Mouse (Mus musculus) hindbrain, postnatal 0 days (tissue): ENCODE measurements around the gene Gm38431. TPM values are rescaled to one million over a fixed set of nuclear protein-coding genes. Genes with fewer than 3 reads are reported as not detected.

ENCODE experiments used
- ATAC-seq: fragments of 200-750 bp; cut with Nextera tagmentation; 2 replicates; pipeline ENCODE4 v1.8.0; 2017; ENCODE audit warnings: mild to moderate bottlenecking, moderate TSS enrichment, moderate library complexity
- DNase-seq: peaks from one replicate; pipeline ENCODE4 v3.0.0-alpha.2; 2015; ENCODE audit warnings: low spot score
- H3K27ac ChIP-seq: fragments of 300-500 bp; sonication (generic); 2 replicates; pipeline ENCODE4 v1.5.1; 2014; ENCODE audit warnings: mild to moderate bottlenecking
- H3K27me3 ChIP-seq: fragments of 300-500 bp; sonication (generic); 2 replicates; pipeline ENCODE4 v1.6.1; 2014; ENCODE audit warnings: low read length, mixed read lengths; ENCODE audit not compliant: insufficient read depth
- H3K36me3 ChIP-seq: fragments of 300-500 bp; sonication (generic); 2 replicates; pipeline ENCODE4 v1.6.1; 2014; ENCODE audit warnings: low read length, mixed read lengths; ENCODE audit not compliant: insufficient read depth
- H3K4me1 ChIP-seq: fragments of 300-500 bp; sonication (generic); 2 replicates; pipeline ENCODE4 v1.6.1; 2014; ENCODE audit warnings: antibody characterized with exemption, low read length, mixed read lengths; ENCODE audit not compliant: insufficient read depth
- H3K4me2 ChIP-seq: fragments of 300-500 bp; sonication (generic); 2 replicates; pipeline ENCODE4 v1.6.1; 2014; ENCODE audit warnings: low read depth, mild to moderate bottlenecking, low read length, moderate library complexity, mixed read lengths
- H3K4me3 ChIP-seq: fragments of 300-500 bp; sonication (generic); 2 replicates; pipeline ENCODE4 v1.5.1; 2014; ENCODE audit warnings: low read length
- H3K9ac ChIP-seq: fragments of 300-500 bp; sonication (generic); replicated peaks from 2 replicates; pipeline ENCODE4 v1.6.1; 2014; ENCODE audit warnings: mild to moderate bottlenecking, low read length, moderate library complexity, mixed read lengths
- H3K9me3 ChIP-seq: fragments of 300-500 bp; sonication (generic); 2 replicates; pipeline ENCODE4 v1.6.1; 2016; ENCODE audit warnings: low read length, mixed read lengths
- CTCF ChIP-seq: IDR thresholded peaks from 2 replicates; pipeline ENCODE4 v1.5.1; 2016; ENCODE audit warnings: antibody characterized with exemption, control low read depth, low read depth
- WGBS: fragments of 180-500 bp; shearing (Covaris S2); extraction: QIAGEN DNeasy Blood & Tissue Kit; methylation state at CpG from one replicate; pipeline ENCODE4 v1.1.7; 2014; 5-methylcytosine and 5-hydroxymethylcytosine counted together
- polyA plus RNA-seq: library from polyadenylated mRNA; unstranded; fragments of >200 nt; fragmentation: Nextera tagmentation; extraction: Ambion mirVana; gene quantifications from 2 replicates; pipeline ENCODE4 v1.2.1, GENCODE M21; 2015
- total RNA-seq: library from RNA; depleted of rRNA; stranded (reverse); fragments of >200 nt; gene quantifications from 2 replicates; pipeline ENCODE4 v1.2.3, GENCODE M21; 2014

Gene Gm38431
- total and polyA plus RNA-seq, 2 experiments from 2014 or later = 0.96 to 2.7 TPM

DNA sequence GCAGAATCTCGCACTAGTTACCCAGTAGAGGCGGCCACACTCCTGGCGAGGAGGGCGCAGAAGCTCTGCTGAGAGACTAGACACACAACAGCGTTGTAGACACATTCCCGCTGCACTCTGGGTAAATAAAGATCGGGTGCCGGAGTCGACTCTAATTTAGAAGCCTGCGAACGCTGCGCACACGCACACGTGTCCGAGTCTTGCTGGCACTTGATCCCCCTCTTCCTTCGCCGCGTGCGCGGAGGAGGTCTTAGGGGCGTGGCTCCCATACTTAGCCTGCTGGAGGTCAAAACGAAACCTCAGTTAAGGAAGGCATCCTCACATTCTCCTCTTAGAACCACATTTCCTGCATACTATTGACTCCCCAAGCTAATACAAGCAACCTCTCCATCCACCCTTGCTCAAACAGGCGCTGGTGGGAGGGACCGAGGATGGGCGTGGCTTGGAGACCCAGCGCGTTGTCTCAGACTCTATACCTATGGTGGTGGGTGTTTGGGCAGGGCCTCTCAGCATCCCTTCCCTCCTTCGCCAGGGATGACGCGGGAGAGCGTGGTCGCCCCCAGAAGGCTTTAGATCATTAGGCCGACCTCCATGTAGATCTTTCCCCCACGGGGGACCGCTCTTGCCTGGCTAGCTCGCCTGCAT, 60.4 kb downstream of the Gm38431 start:
- Histone ChIP-seq H3K27ac (peak overlapping the region; percentile 68; the same call in 1 of the 2 replicates), H3K4me1 (peaks cover 29% of the 10 kb centered on the region), H3K4me2 (peak overlapping the region; percentile 98), H3K9ac (peak overlapping the region; percentile 59), H3K4me3 (peak overlapping the region; percentile 56), H3K27me3 (peaks cover 46% of the 10 kb centered on the region), H3K9me3 (no peaks in the 10 kb centered on the region), H3K36me3 (no peaks in the 10 kb centered on the region)
- no peak; the same call in 1 of the 2 replicates for TF ChIP-seq CTCF
- peak; percentile 63 for ATAC-seq
- DNase-seq = peak; percentile 81
- WGBS = 0% methylated on average over 36 of the region's 36 CpGs

GRCm38 (mm10) chr9:21030781-21031250, 61.0 kb downstream of the Gm38431 start:
- Histone ChIP-seq H3K36me3 (no peaks in the 10 kb centered on the region), H3K27me3 (peaks cover 40% of the 10 kb centered on the region), H3K27ac (peak overlapping the region; percentile 68; the same call in 1 of the 2 replicates), H3K9ac (no peak overlapping the region), H3K9me3 (no peaks in the 10 kb centered on the region), H3K4me2 (peak overlapping the region; percentile 98), H3K4me3 (peak overlapping the region; percentile 56), H3K4me1 (peaks cover 25% of the 10 kb centered on the region)
- under 1% methylated on average over 13 of the region's 13 CpGs for WGBS
- peak; percentile 71 for TF ChIP-seq CTCF
- ATAC-seq (peak; percentile 75), DNase-seq (peak; percentile 91)

DNA sequence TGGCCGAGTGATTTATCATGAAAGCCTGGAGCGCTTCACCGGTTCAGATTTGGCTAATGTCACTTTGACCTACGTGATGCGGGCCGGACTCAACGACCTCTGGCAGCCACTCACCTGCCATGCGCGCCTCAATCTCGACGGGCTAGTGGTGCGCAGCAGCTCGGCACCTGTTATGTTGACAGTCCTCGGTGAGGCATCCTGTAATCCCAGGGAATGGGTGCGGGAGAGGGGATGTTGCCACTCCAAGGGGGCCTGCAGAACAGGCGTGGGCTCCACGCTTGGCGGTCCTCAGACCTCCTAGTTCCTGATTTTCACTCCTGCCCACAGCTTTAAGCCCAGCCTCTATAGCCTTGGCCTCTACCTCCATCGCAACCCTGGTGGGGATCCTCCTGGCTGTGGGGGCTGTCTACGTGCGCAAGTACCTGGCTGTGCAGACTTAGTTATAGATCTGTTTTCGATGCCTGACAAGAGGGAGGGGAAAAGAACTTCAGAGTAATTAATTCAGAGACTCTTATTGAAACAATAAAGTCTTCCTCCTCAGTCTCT, 61.7 kb downstream of the Gm38431 start:
- Histone ChIP-seq H3K4me1 (peaks cover 25% of the 10 kb centered on the region), H3K4me2 (peak overlapping the region; percentile 98; the same call in 1 of the 2 replicates), H3K9ac (no peak overlapping the region), H3K36me3 (no peaks in the 10 kb centered on the region), H3K27ac (no peak overlapping the region), H3K4me3 (no peak overlapping the region), H3K9me3 (no peaks in the 10 kb centered on the region), H3K27me3 (peaks cover 34% of the 10 kb centered on the region)
- no peak for TF ChIP-seq CTCF
- DNase-seq (no peak), ATAC-seq (no peak)
- WGBS = 26% methylated on average over 22 of the region's 22 CpGs

DNA sequence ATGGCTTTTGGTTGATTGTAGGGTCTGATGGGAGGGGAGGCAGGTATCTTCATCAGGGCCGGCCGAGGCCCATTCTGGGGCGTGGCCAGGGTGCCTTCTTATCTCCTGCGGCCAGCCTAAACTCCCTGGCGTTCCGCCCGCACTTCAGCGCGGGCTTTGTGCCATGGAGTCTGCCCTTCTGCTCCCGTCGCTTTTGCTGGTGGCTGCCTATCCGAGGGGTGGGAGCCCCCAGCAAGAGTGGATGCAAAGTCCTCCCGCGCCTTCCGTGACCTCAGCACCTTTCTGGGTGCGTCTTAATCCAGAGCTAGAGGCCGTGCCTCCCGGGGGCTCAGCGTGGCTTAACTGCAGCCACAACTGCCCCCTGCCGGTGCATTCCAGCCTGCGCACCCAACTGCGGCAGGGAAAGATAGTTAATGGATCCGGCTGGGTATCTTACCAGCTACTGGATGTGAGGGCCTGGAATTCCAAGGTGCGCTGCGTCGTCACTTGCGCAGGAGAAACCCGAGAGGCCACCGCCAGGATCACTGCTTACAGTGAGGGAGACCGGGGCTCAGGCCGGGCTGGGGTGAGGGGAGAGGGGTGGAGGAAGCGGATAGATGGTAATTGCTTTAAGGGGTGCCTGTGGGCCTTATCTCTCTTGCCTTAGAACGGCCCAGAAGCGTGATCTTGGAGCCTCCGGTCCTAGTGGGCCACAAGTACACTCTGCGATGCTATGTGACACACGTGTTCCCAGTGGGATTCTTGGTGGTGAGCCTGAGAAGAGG, 62.3 kb downstream of the Gm38431 start, which contains the start of gene Icam4:
Gene Icam4 (plus strand): TSS at position 83 of the 764 bp plus-strand sequence.
- Histone ChIP-seq H3K36me3 (no peaks in the 10 kb centered on the region), H3K4me2 (peak within 1 kb of the TSS; percentile 52), H3K27ac (no peak within 1 kb of the TSS), H3K9ac (no peak within 1 kb of the TSS; the same call in 1 of the 2 replicates), H3K27me3 (peaks cover 28% of the 10 kb centered on the region), H3K4me3 (peak within 1 kb of the TSS; percentile 27), H3K4me1 (peaks cover 25% of the 10 kb centered on the region), H3K9me3 (no peaks in the 10 kb centered on the region)
- TF ChIP-seq CTCF = peak; percentile 85
- ATAC-seq (no peak), DNase-seq (peak; percentile 78)
- 3% methylated on average over 37 of the region's 37 CpGs for WGBS

DNA sequence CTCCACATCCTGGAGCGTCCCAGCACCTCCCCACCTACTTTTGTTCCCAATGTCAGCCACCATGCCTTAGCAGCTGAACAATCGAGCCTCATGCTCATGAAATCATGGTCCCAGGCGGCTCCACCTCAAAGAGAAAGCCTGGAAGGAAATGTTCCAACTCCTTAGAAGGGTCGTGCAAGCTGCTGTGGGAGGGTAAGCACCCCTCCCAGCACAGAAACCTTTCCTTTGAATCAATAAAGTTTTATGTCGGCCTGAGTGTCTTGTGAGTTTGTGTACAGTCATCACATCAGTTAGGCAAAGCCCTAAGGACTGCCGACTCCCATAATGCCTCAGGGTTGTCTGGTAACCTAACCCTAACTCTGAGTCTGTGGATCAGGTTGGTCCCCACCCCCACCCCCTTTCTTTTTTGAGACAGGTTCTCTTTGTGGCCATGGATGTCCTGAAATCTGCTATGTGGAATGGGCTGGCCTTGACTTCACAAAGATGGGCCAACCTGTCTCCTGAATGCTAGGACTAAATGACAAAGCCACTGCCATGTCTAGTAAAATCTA, 63.2 kb downstream of the Gm38431 start:
- ATAC-seq (no peak), DNase-seq (no peak)
- no peaks in the 10 kb centered on the region for H3K9me3 ChIP-seq
- peaks cover 24% of the 10 kb centered on the region for H3K4me1 ChIP-seq
- H3K27me3 ChIP-seq = peaks cover 21% of the 10 kb centered on the region
- H3K36me3 ChIP-seq = no peaks in the 10 kb centered on the region
- TF ChIP-seq CTCF = no peak
- H3K4me2 ChIP-seq = no peak overlapping the region
- H3K4me3 ChIP-seq = no peak overlapping the region
- no peak overlapping the region for H3K9ac ChIP-seq
- WGBS = 73% methylated on average over 6 of the region's 6 CpGs
- H3K27ac ChIP-seq = no peak overlapping the region

DNA sequence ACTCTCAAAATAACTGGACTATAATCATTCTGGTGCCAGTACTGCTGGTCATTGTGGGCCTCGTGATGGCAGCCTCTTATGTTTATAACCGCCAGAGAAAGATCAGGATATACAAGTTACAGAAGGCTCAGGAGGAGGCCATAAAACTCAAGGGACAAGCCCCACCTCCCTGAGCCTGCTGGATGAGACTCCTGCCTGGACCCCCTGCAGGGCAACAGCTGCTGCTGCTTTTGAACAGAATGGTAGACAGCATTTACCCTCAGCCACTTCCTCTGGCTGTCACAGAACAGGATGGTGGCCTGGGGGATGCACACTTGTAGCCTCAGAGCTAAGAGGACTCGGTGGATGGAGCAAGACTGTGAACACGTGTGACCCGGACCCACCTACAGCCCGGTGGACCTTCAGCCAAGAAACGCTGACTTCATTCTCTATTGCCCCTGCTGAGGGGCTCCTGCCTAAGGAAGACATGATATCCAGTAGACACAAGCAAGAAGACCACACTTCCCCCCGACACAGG, 64.0 kb downstream of the Gm38431 start:
- DNase-seq = no peak
- H3K27me3 ChIP-seq = peaks cover 13% of the 10 kb centered on the region

More for the DNA sequence above, 64.0 kb downstream of the Gm38431 start:
- H3K9ac ChIP-seq = no peak overlapping the region
- H3K27ac ChIP-seq = no peak overlapping the region
- no peaks in the 10 kb centered on the region for H3K9me3 ChIP-seq
- H3K4me2 ChIP-seq = no peak overlapping the region
- H3K4me3 ChIP-seq = no peak overlapping the region
- TF ChIP-seq CTCF = no peak
- WGBS = 48% methylated on average over 8 of the region's 8 CpGs
- peaks cover 17% of the 10 kb centered on the region; the same call in 1 of the 2 replicates for H3K4me1 ChIP-seq
- H3K36me3 ChIP-seq = no peaks in the 10 kb centered on the region
- ATAC-seq = no peak
